Mouse (Mus musculus) testis, adult 2 months (tissue): ENCODE results near the gene Nkx2-2.

ENCODE experiments used
- CTCF ChIP-seq: fragments of 200-500 bp; IDR thresholded peaks from 2 replicates; pipeline ENCODE4 v1.5.1; 2012; ENCODE audit warnings: low read depth, mild to moderate bottlenecking, inconsistent platforms, low read length, moderate library complexity; ENCODE audit not compliant: control insufficient read depth, insufficient read depth, insufficient replicate concordance
- POLR2A ChIP-seq: fragments of 200-500 bp; IDR thresholded peaks from 2 replicates; pipeline ENCODE4 v1.6.1; 2012; ENCODE audit warnings: low read depth, mild to moderate bottlenecking, inconsistent platforms, low read length, moderate library complexity; ENCODE audit not compliant: control insufficient read depth

DNA sequence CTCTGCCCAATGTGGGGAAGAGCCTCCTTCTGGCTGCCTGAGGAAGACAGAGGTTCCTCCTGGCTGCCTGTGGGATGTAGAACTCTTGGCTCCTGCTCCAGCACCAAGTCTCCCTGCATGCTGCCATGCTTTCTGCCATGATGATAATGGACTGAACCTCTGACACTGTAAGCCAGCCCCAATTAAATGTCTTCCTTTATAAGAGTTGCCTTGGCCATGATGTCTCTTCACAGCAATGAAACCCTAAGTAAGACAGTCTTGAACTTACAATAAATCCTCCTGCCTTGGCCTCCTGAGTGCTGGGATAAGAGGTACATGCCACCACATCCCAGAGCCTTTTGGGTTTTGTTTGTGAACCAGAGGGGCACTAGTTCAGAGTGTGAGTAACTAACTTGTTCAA, 20.3 kb downstream of the Nkx2-2 start:
- TF ChIP-seq CTCF (no peak), POLR2A (no peak)
